Mouse (Mus musculus) CD4-positive, CD25-positive, alpha-beta regulatory T cell, adult 2 months (primary cell): ENCODE measurements around the gene Rnase13.

ENCODE experiments used
- DNase-seq: peaks from one replicate; pipeline ENCODE4 v3.0.0-alpha.2; 2012; ENCODE audit warnings: low read depth, low spot score

Gene Rnase13

GRCm38 (mm10) chr14:51877517-51877916, 45.1 kb downstream of the Rnase13 start:
- DNase-seq, result no peak

- no peak for DNase-seq
These were observed 50.8 kb downstream of the Rnase13 start for GRCm38 (mm10) chr14:51871741-51872140.
